Mouse (Mus musculus): ENCODE measurements around the gene Manbal.
"Not testable (repeated sequence)": the region's sequence is repeated elsewhere in the genome, so short reads cannot be mapped to it uniquely, and the experiment has no call there.

Manbal gene

GRCm38 (mm10) chr2:157367991-157368390 is 597 bp downstream of the Manbal start:
- no peak for DNase-seq (ENCODE audit: low read depth, low spot score)

GRCm38 (mm10) chr2:157371696-157372095 is 4.3 kb downstream of the Manbal start:
- DNase-seq (ENCODE audit: low read depth, low spot score), result no peak

GRCm38 (mm10) chr2:157373681-157374080 is 6.3 kb downstream of the Manbal start:
- no peak for DNase-seq (ENCODE audit: low read depth, low spot score)

GRCm38 (mm10) chr2:157375051-157375450 is 7.7 kb downstream of the Manbal start:
- no peak for DNase-seq (ENCODE audit: low read depth, low spot score)

GRCm38 (mm10) chr2:157375794-157376757 is 8.7 kb downstream of the Manbal start:
- DNase-seq (ENCODE audit: low read depth, low spot score), result no peak

- no peak for DNase-seq (ENCODE audit: low read depth, low spot score)
These were observed 9.6 kb downstream of the Manbal start for GRCm38 (mm10) chr2:157376995-157377394.

GRCm38 (mm10) chr2:157384836-157385235 is 17.4 kb downstream of the Manbal start:
- DNase-seq (ENCODE audit: low read depth, low spot score), result no peak

- DNase-seq (ENCODE audit: low read depth, low spot score), result not testable (repeated sequence)
These were observed 21.7 kb downstream of the Manbal start for GRCm38 (mm10) chr2:157388901-157389590.

GRCm38 (mm10) chr2:157389591-157389921 is 22.2 kb downstream of the Manbal start:
- DNase-seq (ENCODE audit: low read depth, low spot score), result no peak

GRCm38 (mm10) chr2:157392331-157392730 is 24.9 kb downstream of the Manbal start:
- no peak for DNase-seq (ENCODE audit: low read depth, low spot score)

GRCm38 (mm10) chr2:157393549-157393948 is 26.2 kb downstream of the Manbal start:
- no peak for DNase-seq (ENCODE audit: low read depth, low spot score)

GRCm38 (mm10) chr2:157394868-157395267 is 27.5 kb downstream of the Manbal start:
- no peak for DNase-seq (ENCODE audit: low read depth, low spot score)

GRCm38 (mm10) chr2:157395371-157395770 is 28.0 kb downstream of the Manbal start:
- no peak for DNase-seq (ENCODE audit: low read depth, low spot score)

- DNase-seq (ENCODE audit: low read depth, low spot score), result no peak
These were observed 28.6 kb downstream of the Manbal start for GRCm38 (mm10) chr2:157395960-157396359.

- no peak for DNase-seq (ENCODE audit: low read depth, low spot score)
These were observed 30.0 kb downstream of the Manbal start for GRCm38 (mm10) chr2:157397376-157397775.

GRCm38 (mm10) chr2:157398539-157398938 is 31.1 kb downstream of the Manbal start:
- no peak for DNase-seq (ENCODE audit: low read depth, low spot score)

GRCm38 (mm10) chr2:157399797-157400196 is 32.4 kb downstream of the Manbal start:
- DNase-seq (ENCODE audit: low read depth, low spot score), result peak; percentile 27

- no peak for DNase-seq (ENCODE audit: low read depth, low spot score)
These were observed 33.1 kb downstream of the Manbal start for GRCm38 (mm10) chr2:157400491-157400890.

- no peak for DNase-seq (ENCODE audit: low read depth, low spot score)
These were observed 33.9 kb downstream of the Manbal start for GRCm38 (mm10) chr2:157401261-157401660.

- peak; percentile 79 for DNase-seq (ENCODE audit: low read depth, low spot score)
These were observed 40.2 kb downstream of the Manbal start for GRCm38 (mm10) chr2:157407596-157407995.

- DNase-seq (ENCODE audit: low read depth, low spot score), result peak; percentile 89
These were observed 42.6 kb downstream of the Manbal start for GRCm38 (mm10) chr2:157409793-157410533.

- DNase-seq (ENCODE audit: low read depth, low spot score), result no peak
These were observed 43.8 kb downstream of the Manbal start for GRCm38 (mm10) chr2:157411151-157411693.

Measured in brain, adult 2 months (tissue).